Mouse (Mus musculus) limb, embryonic 11.5 days (tissue): ENCODE results near the gene Napa. TPM values are rescaled to one million over a fixed set of nuclear protein-coding genes. Genes with fewer than 3 reads are reported as not detected.

Source experiments
- ATAC-seq: fragments of 200-750 bp; cut with Nextera tagmentation; 2 replicates; pipeline ENCODE4 v1.8.0; 2017; ENCODE audit warnings: low read depth; ENCODE audit not compliant: insufficient number of reproducible peaks, low FRiP score, low TSS enrichment
- DNase-seq: peaks from one replicate; pipeline ENCODE4 v3.0.0-alpha.2; 2015; ENCODE audit warnings: low spot score
- H3K27ac ChIP-seq: fragments of 300-500 bp; sonication (generic); replicated peaks from 2 replicates; pipeline ENCODE4 v1.5.1; 2014; ENCODE audit warnings: low read depth, mild to moderate bottlenecking, low read length
- H3K27me3 ChIP-seq: fragments of 300-500 bp; sonication (generic); 2 replicates; pipeline ENCODE4 v1.6.1; 2014; ENCODE audit warnings: mild to moderate bottlenecking, low read length, mixed read lengths; ENCODE audit not compliant: control insufficient read depth, insufficient read depth
- H3K36me3 ChIP-seq: fragments of 300-500 bp; sonication (generic); 2 replicates; pipeline ENCODE4 v1.6.1; 2014; ENCODE audit warnings: mild to moderate bottlenecking, low read length, moderate library complexity, mixed read lengths; ENCODE audit not compliant: control insufficient read depth, insufficient read depth
- H3K4me1 ChIP-seq: fragments of 300-500 bp; sonication (generic); 2 replicates; pipeline ENCODE4 v1.6.1; 2014; ENCODE audit warnings: low read length, mixed read lengths; ENCODE audit not compliant: control insufficient read depth, insufficient read depth
- H3K4me2 ChIP-seq: fragments of 300-500 bp; sonication (generic); 2 replicates; pipeline ENCODE4 v1.6.1; 2014; ENCODE audit warnings: low read depth, mild to moderate bottlenecking, moderate library complexity; ENCODE audit not compliant: severe bottlenecking
- H3K4me3 ChIP-seq: fragments of 300-500 bp; sonication (generic); 2 replicates; pipeline ENCODE4 v1.5.1; 2014; ENCODE audit warnings: low read depth, low read length
- H3K9ac ChIP-seq: fragments of 300-500 bp; sonication (generic); 2 replicates; pipeline ENCODE4 v1.6.1; 2014; ENCODE audit warnings: mild to moderate bottlenecking, low read length
- H3K9me3 ChIP-seq: fragments of 300-500 bp; sonication (generic); 2 replicates; pipeline ENCODE4 v1.6.1; 2016; ENCODE audit warnings: low read length; ENCODE audit not compliant: control insufficient read depth
- WGBS: fragments of 180-500 bp; shearing (Covaris S2); extraction: QIAGEN DNeasy Blood & Tissue Kit; methylation state at CpG from one replicate; pipeline ENCODE4 v1.1.7; 2014; 5-methylcytosine and 5-hydroxymethylcytosine counted together
- polyA plus RNA-seq: library from polyadenylated mRNA; unstranded; fragments of >200 nt; fragmentation: Nextera tagmentation; extraction: Ambion mirVana; gene quantifications from 2 replicates; pipeline ENCODE4 v1.2.1, GENCODE M21; 2014

Napa gene
- 182 and 203 TPM in 2 replicates for polyA plus RNA-seq

DNA sequence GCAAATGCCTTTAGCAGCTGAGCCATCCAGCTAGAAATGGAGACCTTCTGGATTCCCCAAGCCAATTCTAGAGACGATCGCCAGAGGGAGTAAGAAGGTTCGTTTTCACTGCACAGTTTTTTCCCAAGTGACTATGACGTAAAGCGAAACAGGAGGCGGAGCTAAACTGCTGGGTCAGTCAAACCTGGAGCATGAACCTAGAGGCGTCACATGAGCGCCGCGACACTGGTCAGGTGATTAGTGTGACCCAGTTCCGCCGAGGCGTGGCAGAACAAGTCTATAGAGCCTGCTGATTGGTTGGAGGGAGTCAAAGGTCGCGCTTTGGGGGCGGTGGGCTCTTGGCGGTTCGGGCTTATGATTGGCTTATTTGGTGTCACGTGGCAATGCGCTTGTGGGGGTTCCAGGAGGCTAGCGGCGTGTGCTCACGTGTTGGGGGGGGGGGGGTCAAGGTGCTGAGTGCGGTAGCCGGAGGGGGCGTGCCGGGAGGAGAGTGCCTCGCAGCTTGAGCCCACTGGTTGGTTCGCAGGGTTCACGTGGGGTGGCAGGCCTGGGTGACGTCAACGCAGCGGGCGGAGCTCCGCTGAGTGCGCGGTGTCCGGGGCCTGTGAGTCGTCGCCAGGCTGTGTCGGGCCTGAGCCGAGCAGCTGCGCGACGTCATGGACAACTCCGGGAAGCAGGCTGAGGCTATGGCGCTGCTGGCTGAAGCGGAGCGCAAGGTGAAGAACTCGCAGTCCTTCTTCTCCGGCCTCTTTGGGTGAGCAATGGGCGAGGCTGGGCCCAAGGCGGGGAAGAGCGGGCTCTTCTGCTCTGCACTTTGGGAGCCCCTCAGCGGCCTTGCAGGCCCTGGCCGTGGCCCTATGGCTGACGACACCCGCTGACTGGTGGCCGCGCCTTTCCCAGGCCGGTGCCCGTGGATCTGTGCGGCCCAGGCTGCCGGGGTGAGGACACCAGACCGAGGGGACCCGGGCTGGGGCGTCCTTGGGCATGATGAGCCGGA lies at the start of gene Napa:
Napa (plus strand) TSS at position 438 of the 997 bp plus-strand sequence.
- peak within 1 kb of the TSS; percentile 98 for H3K4me3 ChIP-seq
- H3K4me1 ChIP-seq: peaks cover 10% of the 10 kb centered on the region
- H3K9ac ChIP-seq: peak within 1 kb of the TSS; percentile 95
- DNase-seq: peak; percentile 99
- H3K27me3 ChIP-seq: no peaks in the 10 kb centered on the region
- ATAC-seq: peak; percentile 99
- no peaks in the 10 kb centered on the region for H3K9me3 ChIP-seq
- H3K36me3 ChIP-seq: peaks cover 2% of the 10 kb centered on the region; the same call in 1 of the 2 replicates
- peak within 1 kb of the TSS; percentile 36; the same call in 1 of the 2 replicates for H3K27ac ChIP-seq
- H3K4me2 ChIP-seq: peak within 1 kb of the TSS; percentile 81
- under 1% methylated on average over 68 of the region's 68 CpGs for WGBS

DNA sequence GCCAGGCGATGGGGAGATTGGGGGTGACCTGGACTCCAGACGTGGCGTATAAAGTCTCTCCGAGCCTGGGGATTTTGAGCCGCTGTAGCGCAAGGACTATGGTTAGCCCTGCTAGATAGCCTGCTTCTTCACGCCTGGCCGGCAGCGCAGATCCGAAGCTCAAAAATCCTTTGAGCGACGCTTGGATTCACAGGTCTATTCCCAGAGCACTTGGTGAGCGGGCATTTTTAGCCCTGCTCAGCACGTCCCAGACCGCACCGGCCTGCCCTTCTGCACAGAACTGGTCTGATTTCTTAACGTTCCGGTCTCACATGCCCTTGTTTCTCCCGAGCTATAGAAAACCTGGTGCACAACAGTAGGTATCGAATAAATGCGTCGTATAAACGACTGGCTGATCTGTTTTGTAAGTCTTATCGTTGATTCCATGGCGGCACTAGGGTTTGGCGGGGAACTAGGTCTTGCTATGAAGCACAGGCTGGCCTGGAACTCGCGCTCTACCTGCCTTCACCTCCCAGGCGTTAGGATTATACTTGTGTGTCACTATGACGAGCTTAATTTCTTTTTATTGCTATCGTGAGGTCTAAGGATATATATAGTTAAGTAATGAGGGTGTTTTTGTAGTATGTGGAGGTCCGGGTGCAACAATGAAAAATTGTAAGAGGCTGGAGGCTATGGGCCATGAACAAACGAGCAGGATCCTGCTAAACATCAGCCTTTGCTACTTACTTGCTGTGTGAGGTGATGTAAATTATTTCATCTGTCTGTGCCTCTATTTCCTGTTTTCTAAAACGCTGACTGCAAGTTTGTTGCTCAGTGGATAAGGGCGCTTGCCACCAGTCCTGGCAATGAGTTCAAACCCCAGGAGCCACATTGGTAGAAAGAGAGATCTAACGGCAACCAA lies 49.3 kb upstream of the Napa start:
- Histone ChIP-seq H3K36me3 (no peaks in the 10 kb centered on the region), H3K27ac (peak overlapping the region; percentile 64; the same call in 1 of the 2 replicates), H3K9ac (peak overlapping the region; percentile 84), H3K4me3 (peak overlapping the region; percentile 85), H3K27me3 (no peaks in the 10 kb centered on the region), H3K4me1 (peaks cover 24% of the 10 kb centered on the region), H3K4me2 (peak overlapping the region; percentile 85), H3K9me3 (no peaks in the 10 kb centered on the region)
- no peak for DNase-seq
- ATAC-seq: no peak
- WGBS: 10% methylated on average over 36 of the region's 36 CpGs

DNA sequence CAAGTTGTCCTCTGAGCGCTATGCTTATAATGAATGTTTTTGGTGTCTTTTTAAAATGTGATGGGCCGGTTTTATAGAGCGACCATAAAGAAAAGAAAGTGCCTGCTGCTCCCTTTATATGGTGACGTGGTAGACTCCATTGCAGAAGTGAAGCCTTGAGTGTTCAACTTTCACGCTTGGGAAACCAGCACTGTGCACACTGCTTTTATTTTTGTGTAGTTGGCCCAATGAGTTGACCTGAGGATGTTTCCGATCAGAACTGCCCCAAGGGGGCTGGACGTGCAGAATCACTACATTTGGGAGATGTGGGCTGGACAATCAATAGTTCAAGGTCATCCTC lies 48.7 kb upstream of the Napa start:
- DNase-seq (no peak), ATAC-seq (no peak)
- H3K36me3 ChIP-seq: no peaks in the 10 kb centered on the region
- H3K4me2 ChIP-seq: peak overlapping the region; percentile 85
- no peaks in the 10 kb centered on the region for H3K27me3 ChIP-seq
- peak overlapping the region; percentile 84 for H3K9ac ChIP-seq
- no peak overlapping the region for H3K27ac ChIP-seq
- peaks cover 20% of the 10 kb centered on the region for H3K4me1 ChIP-seq
- H3K9me3 ChIP-seq: no peaks in the 10 kb centered on the region
- peak overlapping the region; percentile 85 for H3K4me3 ChIP-seq
- WGBS: 82% methylated on average over 7 of the region's 7 CpGs

DNA sequence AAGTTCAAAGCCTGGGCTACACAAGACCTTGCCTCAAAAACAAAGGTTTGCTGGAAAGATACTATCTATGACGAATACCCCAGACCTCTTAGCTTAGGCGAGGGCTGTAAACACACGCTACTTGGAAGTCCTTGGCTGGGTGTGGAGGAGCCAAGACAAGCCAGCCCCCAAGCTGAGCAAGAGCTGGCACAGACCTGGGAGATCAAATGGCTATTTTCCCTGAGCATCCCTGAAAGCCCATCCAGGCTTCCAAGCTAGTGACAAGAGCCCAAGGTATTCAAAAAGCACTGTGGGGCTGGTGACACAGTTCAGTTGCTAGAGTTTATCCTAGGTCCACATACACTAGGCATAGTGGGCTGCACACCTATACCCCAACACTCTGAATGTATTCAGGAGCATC lies 47.7 kb upstream of the Napa start:
- no peak overlapping the region for H3K9ac ChIP-seq
- H3K27me3 ChIP-seq: no peaks in the 10 kb centered on the region
- H3K4me2 ChIP-seq: no peak overlapping the region
- 86% methylated on average over 3 of the region's 3 CpGs for WGBS
- DNase-seq (no peak), ATAC-seq (no peak)
- H3K27ac ChIP-seq: no peak overlapping the region
- no peaks in the 10 kb centered on the region for H3K36me3 ChIP-seq
- H3K9me3 ChIP-seq: no peaks in the 10 kb centered on the region
- peaks cover 9% of the 10 kb centered on the region for H3K4me1 ChIP-seq
- H3K4me3 ChIP-seq: no peak overlapping the region

DNA sequence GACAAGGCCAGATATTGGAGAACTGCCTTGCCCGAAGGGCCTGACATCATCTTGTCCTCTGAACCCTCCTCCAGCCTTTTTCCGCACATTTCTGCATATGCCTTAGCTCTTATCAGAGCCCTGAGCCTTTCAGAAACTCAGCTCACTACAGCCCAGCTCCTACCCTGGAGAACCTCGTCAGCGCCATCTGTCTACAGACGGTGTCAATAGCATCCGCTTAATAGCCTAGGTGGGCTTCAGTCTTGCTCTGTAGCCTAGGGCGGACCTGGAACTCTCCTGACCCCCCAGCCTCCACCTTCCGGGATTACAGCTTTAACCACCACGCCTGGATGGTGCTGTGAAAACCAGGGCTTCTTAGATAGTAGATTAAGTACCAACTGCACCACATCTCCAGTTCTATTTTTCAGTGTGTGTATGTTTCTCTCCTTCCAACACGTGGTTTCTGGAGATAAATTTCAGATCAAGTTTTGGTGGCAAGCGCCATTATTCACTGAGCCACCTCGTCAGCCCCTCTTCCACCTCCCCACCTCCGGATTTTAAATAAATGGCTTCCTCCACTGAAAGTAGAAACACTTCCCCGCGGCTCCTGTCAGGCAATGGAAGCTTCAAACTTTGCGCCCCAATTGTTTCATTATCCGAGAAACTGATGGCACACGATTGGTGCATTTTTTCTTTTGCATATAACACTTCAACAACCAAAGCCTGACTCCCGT lies 46.2 kb upstream of the Napa start:
- Histone ChIP-seq H3K36me3 (no peaks in the 10 kb centered on the region), H3K9ac (peak overlapping the region; percentile 51; the same call in 1 of the 2 replicates), H3K9me3 (no peaks in the 10 kb centered on the region), H3K4me3 (peak overlapping the region; percentile 41), H3K4me1 (peaks cover 5% of the 10 kb centered on the region), H3K27ac (0 out of 2 replicates have a peak overlapping the region, but pooled peaks have one; percentile 24), H3K27me3 (no peaks in the 10 kb centered on the region), H3K4me2 (peak overlapping the region; percentile 59)
- peak; percentile 87 for DNase-seq
- no peak for ATAC-seq
- 9% methylated on average over 19 of the region's 19 CpGs for WGBS

DNA sequence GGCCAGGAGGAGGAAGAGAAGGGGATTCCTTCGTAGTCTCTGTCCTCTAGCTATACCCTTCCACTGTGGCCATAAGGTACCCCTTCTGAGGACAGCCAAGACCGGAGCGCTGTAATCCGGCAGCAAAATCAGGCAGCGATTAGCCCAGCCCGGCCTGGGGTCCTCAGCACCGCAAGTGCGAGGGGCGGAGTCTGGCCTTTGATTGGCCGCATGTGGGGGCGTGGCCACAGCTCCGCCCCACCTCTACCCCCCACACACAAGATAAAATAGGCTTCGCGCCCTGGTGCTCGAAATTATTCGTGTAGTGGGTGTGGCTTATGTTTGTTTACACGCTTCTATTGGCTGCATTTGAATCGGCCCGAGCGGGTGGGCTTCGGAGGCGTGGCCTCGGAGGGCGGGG lies 45.6 kb upstream of the Napa start:
- Histone ChIP-seq H3K4me2 (peak overlapping the region; percentile 59), H3K27me3 (no peaks in the 10 kb centered on the region), H3K9me3 (no peaks in the 10 kb centered on the region), H3K4me1 (peaks cover 5% of the 10 kb centered on the region), H3K36me3 (no peaks in the 10 kb centered on the region), H3K9ac (peak overlapping the region; percentile 51; the same call in 1 of the 2 replicates), H3K27ac (0 out of 2 replicates have a peak overlapping the region, but pooled peaks have one; percentile 24), H3K4me3 (peak overlapping the region; percentile 41)
- WGBS: under 1% methylated on average over 24 of the region's 24 CpGs
- peak; percentile 85 for ATAC-seq
- peak; percentile 95 for DNase-seq

DNA sequence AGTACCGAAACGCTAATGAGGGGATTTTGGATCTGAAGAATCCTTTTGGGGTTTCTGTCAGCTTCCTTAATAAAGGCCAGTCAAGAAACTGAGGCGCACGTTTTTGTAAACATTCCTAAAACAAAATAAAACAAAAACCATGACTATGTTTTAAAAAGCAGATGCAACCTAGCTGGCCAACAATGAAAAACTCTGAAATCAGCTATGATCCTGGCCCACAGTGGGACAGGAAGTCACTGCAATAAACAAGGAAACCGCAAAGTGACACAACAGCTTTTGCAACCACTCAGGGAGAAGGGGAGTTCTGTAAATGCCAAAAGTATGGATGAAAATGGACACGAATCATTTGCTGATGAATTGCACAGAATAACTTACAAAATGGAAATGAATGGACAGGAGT lies 45.2 kb upstream of the Napa start:
- peaks cover 5% of the 10 kb centered on the region for H3K4me1 ChIP-seq
- 14% methylated on average over 6 of the region's 6 CpGs for WGBS
- peak overlapping the region; percentile 41 for H3K4me3 ChIP-seq
- no peak for ATAC-seq
- no peak for DNase-seq
- H3K4me2 ChIP-seq: peak overlapping the region; percentile 59; the same call in 1 of the 2 replicates
- H3K36me3 ChIP-seq: no peaks in the 10 kb centered on the region
- no peak overlapping the region for H3K9ac ChIP-seq
- H3K9me3 ChIP-seq: no peaks in the 10 kb centered on the region
- H3K27ac ChIP-seq: no peak overlapping the region
- no peaks in the 10 kb centered on the region for H3K27me3 ChIP-seq
